Mouse (Mus musculus) thymus, adult 2 months (tissue): ENCODE data around the gene Dmrta2.

Source experiments
- CTCF ChIP-seq: fragments of 200-500 bp; IDR thresholded peaks from 2 replicates; pipeline ENCODE4 v1.5.1; 2012; ENCODE audit warnings: mild to moderate bottlenecking, control low read depth, low read length, moderate library complexity, borderline replicate concordance; ENCODE audit not compliant: control insufficient read depth, poor library complexity, insufficient read depth; ENCODE audit errors: extremely low read depth
- POLR2A ChIP-seq: fragments of 200-500 bp; IDR thresholded peaks from 2 replicates; pipeline ENCODE4 v1.6.1; 2012; ENCODE audit warnings: mild to moderate bottlenecking, low read length, control low read depth, moderate library complexity; ENCODE audit not compliant: control insufficient read depth, poor library complexity, insufficient read depth; ENCODE audit errors: extremely low read depth

GRCm38 (mm10) chr4:109978858-109979340 lies 1.0 kb downstream of the Dmrta2 start:
- TF ChIP-seq CTCF (no peak), POLR2A (no peak)
